ENCODE assay signal across 10 mouse cellular contexts in the genomic region with DNA sequence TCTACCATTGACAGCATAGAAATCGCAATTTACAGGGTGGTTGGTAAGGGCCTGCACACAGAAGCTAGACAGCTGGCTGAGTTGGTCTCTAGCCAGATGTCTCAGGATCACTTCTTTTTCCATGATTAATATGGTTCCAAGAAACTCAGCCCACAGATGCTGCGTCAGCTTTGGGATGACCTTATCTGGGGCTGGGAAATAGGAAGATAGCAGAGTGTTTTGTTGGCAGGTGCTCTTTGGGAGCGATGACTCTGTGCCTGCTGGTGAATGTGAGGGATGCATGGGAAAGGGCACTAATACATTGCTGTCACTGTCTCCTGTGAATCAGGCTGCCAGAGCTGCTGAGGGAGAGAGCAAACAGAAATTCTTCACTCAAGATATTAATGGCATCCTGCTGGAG. TPM values are rescaled to one million over a fixed set of nuclear protein-coding genes. Genes with fewer than 3 reads are reported as not detected.
DNase-seq lines count a peak whose midpoint lies in the region; ATAC-seq and TF ChIP-seq lines count a peak whose summit lies in the region.
"Had no signal": no experiment of that assay in that cellular context is flagged by ENCODE, and none has a peak within 500 bp of the region (broad histone marks: within the 10 kb centered on the region; RNA-seq: fewer than 3 reads in every experiment).

No protein-coding gene starts in this region.

- ATAC-seq in erythroid progenitor cell, adult 5-6 weeks (replicated peaks; ENCODE audit: low FRiP score, poor library complexity, severe bottlenecking), result no peak
- ATAC-seq: Patski had no signal

- no peaks in the 10 kb centered on the region for H3K27me3 ChIP-seq in thymus, adult 2 months (ENCODE audit: control insufficient read depth, insufficient read depth, low read length)
- H3K27me3 ChIP-seq: heart, embryonic 13.5 days; liver, embryonic 15.5 days; Patski had no signal

- DNase-seq in heart, adult 8-10 months (ENCODE audit: low spot score), result peak; percentile 24
- DNase-seq in heart, postnatal 4 days, result no peak
- peak; percentile 64 for DNase-seq in adrenal gland, adult 8-10 months
- DNase-seq in brain, adult 2 months (ENCODE audit: low read depth, low spot score), result peak; percentile 86
- DNase-seq in layer of hippocampus, postnatal 10 days (ENCODE audit: low spot score in 2 of 2), result peak; percentile 25 to 26
- no peak for DNase-seq in thymus, adult 2 months

- no peaks in the 10 kb centered on the region for H3K4me1 ChIP-seq in thymus, adult 2 months (replicated peaks; ENCODE audit: control insufficient read depth, insufficient read depth, low read length)
- H3K4me1 ChIP-seq: heart, embryonic 13.5 days; liver, embryonic 15.5 days had no signal

- H3K4me3 ChIP-seq in thymus, adult 2 months (ENCODE audit: control insufficient read depth, insufficient read depth, low read length), result no peak overlapping the region
- H3K4me3 ChIP-seq: heart, embryonic 13.5 days; liver, embryonic 15.5 days had no signal

- H3K27ac ChIP-seq in thymus, adult 2 months (ENCODE audit: control insufficient read depth, insufficient read depth, low read length), result no peak overlapping the region
- H3K27ac ChIP-seq: heart, embryonic 13.5 days; liver, embryonic 15.5 days had no signal

- peaks cover 92% of the 10 kb centered on the region for H3K36me3 ChIP-seq in thymus, adult 2 months (ENCODE audit: control insufficient read depth, insufficient read depth, low read length)

- 93% methylated on average over 3 of the region's 3 CpGs for WGBS in thymus, adult 2 months

- TF ChIP-seq CTCF in thymus, adult 2 months (IDR thresholded peaks at IDR 0.05; ENCODE audit: borderline replicate concordance, control insufficient read depth, extremely low read depth, insufficient read depth, low read length, poor library complexity), result no peak

- no peak for TF ChIP-seq POLR2A in thymus, adult 2 months (IDR thresholded peaks at IDR 0.05; ENCODE audit: control insufficient read depth, extremely low read depth, insufficient read depth, low read length, poor library complexity)

RNA-seq across cellular contexts. Expression of gene Ubn1, which starts 20.5 kb away (rescaled TPM):
- total RNA-seq in heart, adult 8-10 months (2022), result 10 to 100 TPM; 18.6 to 25.8 (median 22.3) TPM
- total RNA-seq in heart, postnatal 4 days (2021), result 10 to 100 TPM; 34.8 to 37.5 TPM
- total RNA-seq in adrenal gland, adult 8-10 months (2022), result 10 to 100 TPM; 34.1 to 41.6 (median 38.6) TPM
- total RNA-seq in layer of hippocampus, postnatal 10 days (2021), result 10 to 100 TPM; 34.1 to 36.5 TPM
- 106 and 110 TPM in 2 replicates for polyA plus RNA-seq in thymus, adult 2 months (2012; rRNA removed)
- total RNA-seq in erythroid progenitor cell, adult 5-6 weeks (2015; ENCODE audit: low replicate concordance), result 28.1 and 41.8 TPM in 2 replicates
- total RNA-seq in erythroid progenitor cell, adult 5-6 weeks (2017; ENCODE audit: low replicate concordance), result 50.9 and 75.1 TPM in 2 replicates

RNA-seq across cellular contexts. Expression of gene Glyr1, which starts 20.7 kb away (rescaled TPM):
- total RNA-seq in heart, adult 8-10 months (2022), result 10 to 100 TPM; 42.2 to 45.5 (median 45.0) TPM
- 10 to 100 TPM; 63.3 to 66.4 TPM for total RNA-seq in heart, postnatal 4 days (2021)
- total RNA-seq in adrenal gland, adult 8-10 months (2022), result 100 to 1,000 TPM in 3 of 4 experiments, 10 to 100 TPM in 1; 96.3 to 120 (median 114) TPM
- total RNA-seq in layer of hippocampus, postnatal 10 days (2021), result 100 to 1,000 TPM; 129 to 132 TPM
- 103 and 105 TPM in 2 replicates for polyA plus RNA-seq in thymus, adult 2 months (2012; rRNA removed)
- 28.8 and 47.8 TPM in 2 replicates for total RNA-seq in erythroid progenitor cell, adult 5-6 weeks (2015; ENCODE audit: low replicate concordance)
- total RNA-seq in erythroid progenitor cell, adult 5-6 weeks (2017; ENCODE audit: low replicate concordance), result 45.9 and 49.9 TPM in 2 replicates

RNA-seq across cellular contexts. Expression of gene Rogdi, which starts 57.0 kb away (rescaled TPM):
- 10 to 100 TPM; 11.1 to 19.2 (median 14.7) TPM for total RNA-seq in heart, adult 8-10 months (2022)
- total RNA-seq in heart, postnatal 4 days (2021), result 10 to 100 TPM; 25.2 to 27.6 TPM
- 10 to 100 TPM; 24.3 to 50.0 (median 36.7) TPM for total RNA-seq in adrenal gland, adult 8-10 months (2022)
- 100 to 1,000 TPM; 202 to 206 TPM for total RNA-seq in layer of hippocampus, postnatal 10 days (2021)
- 117 and 142 TPM in 2 replicates for polyA plus RNA-seq in thymus, adult 2 months (2012; rRNA removed)
- 13.0 and 19.7 TPM in 2 replicates for total RNA-seq in erythroid progenitor cell, adult 5-6 weeks (2015; ENCODE audit: low replicate concordance)
- total RNA-seq in erythroid progenitor cell, adult 5-6 weeks (2017; ENCODE audit: low replicate concordance), result 4.9 and 10.9 TPM in 2 replicates

Comparison
In these comparisons a context has a peak if more than half of its experiments do, and no peak if none do; other contexts are left out.
1. DNase-seq: peak in heart, adult 8-10 months (single experiment), adrenal gland, adult 8-10 months (single experiment), brain, adult 2 months (single experiment) and layer of hippocampus, postnatal 10 days (2 of 2); none in heart, postnatal 4 days (single experiment) and thymus, adult 2 months (single experiment).